Mouse (Mus musculus) lung, embryonic 16.5 days (tissue): ENCODE data around the gene 2300003K06Rik. TPM values are rescaled to one million over a fixed set of nuclear protein-coding genes. Genes with fewer than 3 reads are reported as not detected.
"Not testable (repeated sequence)": the region's sequence is repeated elsewhere in the genome, so short reads cannot be mapped to it uniquely, and the experiment has no call there.

ENCODE experiments used
- ATAC-seq: fragments of 200-750 bp; cut with Nextera tagmentation; 2 replicates; pipeline ENCODE4 v1.8.0; 2017; ENCODE audit warnings: low read depth, mild to moderate bottlenecking, moderate library complexity
- H3K27ac ChIP-seq: fragments of 300-500 bp; sonication (generic); 2 replicates; pipeline ENCODE4 v1.5.1; 2014; ENCODE audit warnings: mild to moderate bottlenecking, control low read depth, low read length
- H3K27me3 ChIP-seq: fragments of 300-500 bp; sonication (generic); 2 replicates; pipeline ENCODE4 v1.6.1; 2014; ENCODE audit warnings: low read depth, low read length, mixed read lengths; ENCODE audit not compliant: control insufficient read depth, insufficient read depth
- H3K36me3 ChIP-seq: fragments of 300-500 bp; sonication (generic); 2 replicates; pipeline ENCODE4 v1.6.1; 2014; ENCODE audit warnings: low read length; ENCODE audit not compliant: control insufficient read depth, insufficient read depth
- H3K4me1 ChIP-seq: fragments of 300-500 bp; sonication (generic); replicated peaks from 2 replicates; pipeline ENCODE4 v1.6.1; 2014; ENCODE audit warnings: low read length, mixed read lengths; ENCODE audit not compliant: control insufficient read depth, insufficient read depth
- H3K4me2 ChIP-seq: fragments of 300-500 bp; sonication (generic); 2 replicates; pipeline ENCODE4 v1.6.1; 2014; ENCODE audit warnings: low read depth, low read length, control low read depth
- H3K4me3 ChIP-seq: fragments of 300-500 bp; sonication (generic); 2 replicates; pipeline ENCODE4 v1.5.1; 2014; ENCODE audit warnings: mild to moderate bottlenecking, low read length, control low read depth
- H3K9ac ChIP-seq: fragments of 300-500 bp; sonication (generic); 2 replicates; pipeline ENCODE4 v1.6.1; 2014; ENCODE audit warnings: low read length, control low read depth
- H3K9me3 ChIP-seq: fragments of 300-500 bp; sonication (generic); 2 replicates; pipeline ENCODE4 v1.6.1; 2016; ENCODE audit warnings: low read length; ENCODE audit not compliant: control insufficient read depth
- WGBS: fragments of 180-500 bp; shearing (Covaris S2); extraction: QIAGEN DNeasy Blood & Tissue Kit; methylation state at CpG from one replicate; pipeline ENCODE4 v1.1.7; 2014; 5-methylcytosine and 5-hydroxymethylcytosine counted together
- polyA plus RNA-seq: library from polyadenylated mRNA; unstranded; fragments of >200 nt; fragmentation: Nextera tagmentation; extraction: Ambion mirVana; gene quantifications from 2 replicates; pipeline ENCODE4 v1.2.1, GENCODE M21; 2015

The 2300003K06Rik gene
- polyA plus RNA-seq, 1 experiment from 2014 or later: not detected

DNA sequence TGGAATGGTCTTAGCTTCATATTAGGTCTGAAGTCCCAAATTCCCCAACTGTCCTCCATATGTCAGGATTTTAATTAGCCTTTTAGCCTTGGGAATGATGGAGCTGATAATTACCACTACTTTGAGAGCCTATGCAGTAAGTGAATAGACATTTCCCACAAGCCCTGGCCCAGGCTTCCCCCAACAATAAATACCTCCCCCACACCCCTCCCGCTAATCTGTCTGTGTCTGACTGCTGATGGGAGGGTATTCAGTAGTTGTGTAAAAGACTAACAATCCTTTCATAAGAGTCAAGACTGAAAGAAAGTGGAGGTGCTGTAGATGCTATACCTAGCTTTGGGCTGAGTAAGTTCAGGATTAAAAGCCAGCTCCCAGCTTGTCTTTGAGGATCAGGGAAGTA, 4.3 kb upstream of the 2300003K06Rik start:
- Histone ChIP-seq H3K27me3 (no peaks in the 10 kb centered on the region), H3K4me1 (no peaks in the 10 kb centered on the region), H3K4me2 (no peak overlapping the region), H3K4me3 (no peak overlapping the region), H3K36me3 (no peaks in the 10 kb centered on the region), H3K27ac (no peak overlapping the region), H3K9me3 (no peaks in the 10 kb centered on the region), H3K9ac (no peak overlapping the region)
- ATAC-seq: no peak
- WGBS: 78% methylated on average over 1 of the region's 1 CpGs

DNA sequence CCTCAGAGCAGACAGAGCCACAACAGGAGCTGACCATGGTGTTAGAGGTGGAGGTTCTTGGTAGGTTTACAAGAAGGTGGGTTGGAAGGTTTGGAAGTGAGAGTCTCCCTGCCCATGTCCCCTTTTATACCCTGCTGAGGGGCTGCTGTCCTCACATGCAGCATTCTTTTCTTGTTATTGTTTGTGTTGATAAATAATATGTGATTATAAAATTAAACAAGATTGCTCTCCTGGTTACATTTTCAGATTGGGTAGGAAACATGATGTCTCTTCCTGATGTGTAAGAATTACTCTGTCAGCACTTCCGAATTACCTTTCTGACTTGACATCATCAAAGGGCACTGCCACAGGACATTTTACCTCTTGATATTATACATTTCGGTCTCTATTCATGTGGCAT, 22.3 kb downstream of the 2300003K06Rik start, which contains the start of gene Gm11564:
TSS of gene Gm11564 (minus strand) at position 101 of the 400 bp plus-strand sequence.
- H3K4me1 ChIP-seq, H3K4me3 ChIP-seq, H3K4me2 ChIP-seq, ATAC-seq, H3K36me3 ChIP-seq, H3K27ac ChIP-seq, H3K9ac ChIP-seq, H3K9me3 ChIP-seq, H3K27me3 ChIP-seq: not testable (repeated sequence)
- 81% methylated on average over 2 of the region's 2 CpGs for WGBS

DNA sequence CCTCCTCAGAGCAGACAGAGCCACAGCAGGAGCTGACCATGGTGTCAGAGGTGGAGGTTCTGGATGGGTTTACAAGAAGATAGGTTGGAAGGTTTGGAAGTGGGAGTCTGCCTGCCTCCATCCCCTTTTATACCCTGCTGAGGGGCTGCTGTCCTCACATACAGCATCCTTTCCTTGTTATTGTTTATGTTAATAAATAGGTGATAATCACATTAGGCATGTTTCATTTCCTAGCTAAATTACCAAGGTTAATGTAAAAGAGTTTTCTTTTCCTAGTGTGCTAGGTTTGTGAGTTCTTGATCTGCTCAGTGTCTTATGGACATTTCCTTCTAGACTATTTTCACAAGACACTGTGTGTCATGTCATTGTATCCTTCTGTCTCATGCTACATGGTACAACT, 28.1 kb downstream of the 2300003K06Rik start, which contains the start of gene Krtap4-13:
TSS of gene Krtap4-13 (minus strand) at position 101 of the 400 bp plus-strand sequence.
- not testable (repeated sequence) for H3K4me3 ChIP-seq, H3K9ac ChIP-seq, H3K27ac ChIP-seq, ATAC-seq, H3K36me3 ChIP-seq, H3K27me3 ChIP-seq, H3K9me3 ChIP-seq, H3K4me2 ChIP-seq, H3K4me1 ChIP-seq

DNA sequence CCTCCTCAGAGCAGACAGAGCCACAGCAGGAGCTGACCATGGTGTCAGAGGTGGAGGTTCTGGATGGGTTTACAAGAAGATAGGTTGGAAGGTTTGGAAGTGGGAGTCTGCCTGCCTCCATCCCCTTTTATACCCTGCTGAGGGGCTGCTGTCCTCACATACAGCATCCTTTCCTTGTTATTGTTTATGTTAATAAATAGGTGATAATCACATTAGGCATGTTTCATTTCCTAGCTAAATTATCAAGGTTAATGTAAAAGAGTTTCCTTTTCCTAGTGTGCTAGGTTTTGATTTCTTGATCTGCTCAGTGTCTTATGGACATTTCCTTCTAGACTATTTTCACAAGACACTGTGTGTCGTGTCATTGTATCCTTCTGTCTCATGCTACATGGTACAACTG, 33.5 kb downstream of the 2300003K06Rik start, which contains the start of gene Gm11554:
TSS of gene Gm11554 (minus strand) at position 101 of the 400 bp plus-strand sequence.
- H3K27ac ChIP-seq, H3K4me2 ChIP-seq, H3K9ac ChIP-seq, H3K27me3 ChIP-seq, ATAC-seq, H3K4me3 ChIP-seq, H3K4me1 ChIP-seq, H3K9me3 ChIP-seq, H3K36me3 ChIP-seq: not testable (repeated sequence)
- WGBS: no CpG with 5 or more reads among the region's 1 CpGs

DNA sequence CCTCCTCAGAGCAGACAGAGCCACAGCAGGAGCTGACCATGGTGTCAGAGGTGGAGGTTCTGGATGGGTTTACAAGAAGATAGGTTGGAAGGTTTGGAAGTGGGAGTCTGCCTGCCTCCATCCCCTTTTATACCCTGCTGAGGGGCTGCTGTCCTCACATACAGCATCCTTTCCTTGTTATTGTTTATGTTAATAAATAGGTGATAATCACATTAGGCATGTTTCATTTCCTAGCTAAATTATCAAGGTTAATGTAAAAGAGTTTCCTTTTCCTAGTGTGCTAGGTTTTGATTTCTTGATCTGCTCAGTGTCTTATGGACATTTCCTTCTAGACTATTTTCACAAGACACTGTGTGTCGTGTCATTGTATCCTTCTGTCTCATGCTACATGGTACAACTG, 39.0 kb downstream of the 2300003K06Rik start, which contains the start of gene Gm11569:
TSS of gene Gm11569 (minus strand) at position 101 of the 400 bp plus-strand sequence.
- not testable (repeated sequence) for H3K4me2 ChIP-seq, ATAC-seq, H3K9ac ChIP-seq, H3K36me3 ChIP-seq, H3K27ac ChIP-seq, H3K4me1 ChIP-seq, H3K27me3 ChIP-seq, H3K9me3 ChIP-seq, H3K4me3 ChIP-seq
- WGBS: no CpG with 5 or more reads among the region's 1 CpGs

DNA sequence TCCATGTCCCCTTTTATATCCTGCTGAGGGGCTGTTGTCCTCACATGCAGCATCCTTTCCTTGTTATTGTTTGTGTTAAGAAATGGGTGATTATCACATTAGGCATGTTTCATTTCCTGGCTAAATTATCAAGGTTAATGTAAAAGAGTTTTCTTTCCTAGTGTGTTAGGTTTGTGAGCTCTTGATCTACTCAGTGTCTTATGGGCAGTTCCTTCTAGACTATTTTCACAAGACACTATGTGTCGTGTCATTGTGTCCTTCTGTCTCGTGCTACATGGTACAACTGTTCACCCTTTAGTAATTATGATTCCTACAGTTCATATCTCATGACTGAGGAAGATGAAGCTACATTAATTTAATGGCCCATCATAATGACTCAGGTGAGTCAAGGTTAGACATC, 44.5 kb downstream of the 2300003K06Rik start, which contains the start of gene Gm11596:
TSS of gene Gm11596 (minus strand) at position 101 of the 400 bp plus-strand sequence.
- Histone ChIP-seq H3K36me3 (no peaks in the 10 kb centered on the region), H3K4me3 (no peak within 1 kb of the TSS), H3K4me2 (no peak within 1 kb of the TSS), H3K9ac (no peak within 1 kb of the TSS), H3K27ac (no peak within 1 kb of the TSS), H3K9me3 (no peaks in the 10 kb centered on the region), H3K4me1 (no peaks in the 10 kb centered on the region), H3K27me3 (no peaks in the 10 kb centered on the region)
- no peak for ATAC-seq
- 61% methylated on average over 2 of the region's 2 CpGs for WGBS

Other genes with a start within 250 kb of the 2300003K06Rik start
- not detected in 2 replicates for gene Krtap1-3, start 246.7 kb downstream of the 2300003K06Rik start, polyA plus RNA-seq
- not detected in 2 replicates for gene Krtap9-3, start 240.0 kb downstream of the 2300003K06Rik start, polyA plus RNA-seq
- not detected in 2 replicates for gene Gm11938, start 234.8 kb downstream of the 2300003K06Rik start, polyA plus RNA-seq
- not detected in 2 replicates for gene Gm11937, start 227.9 kb downstream of the 2300003K06Rik start, polyA plus RNA-seq
- gene Krtap2-4, start 223.2 kb downstream of the 2300003K06Rik start, polyA plus RNA-seq: not detected in 2 replicates
- not detected in 2 replicates for gene Gm11562, start 217.6 kb downstream of the 2300003K06Rik start, polyA plus RNA-seq
- not detected in 2 replicates for gene Krtap4-1, start 209.8 kb downstream of the 2300003K06Rik start, polyA plus RNA-seq
- gene Krtap4-2, start 203.0 kb downstream of the 2300003K06Rik start, polyA plus RNA-seq: not detected in 2 replicates
- not detected in 2 replicates for gene Krtap4-7, start 194.0 kb downstream of the 2300003K06Rik start, polyA plus RNA-seq
- gene Gm11555, start 187.8 kb downstream of the 2300003K06Rik start, polyA plus RNA-seq: not detected in 2 replicates
- not detected in 2 replicates for gene Gm11563, start 179.1 kb downstream of the 2300003K06Rik start, polyA plus RNA-seq
- gene Krtap4-6, start 172.1 kb downstream of the 2300003K06Rik start, polyA plus RNA-seq: not detected in 2 replicates
- not detected in 2 replicates for gene Gm14190, start 147.3 kb downstream of the 2300003K06Rik start, polyA plus RNA-seq
- not detected in 2 replicates for gene Gm14180, start 103.8 kb downstream of the 2300003K06Rik start, polyA plus RNA-seq
- gene Gm11595, start 65.2 kb downstream of the 2300003K06Rik start, polyA plus RNA-seq: not detected in 2 replicates
- not detected in 2 replicates for gene Krtap4-8, start 57.4 kb downstream of the 2300003K06Rik start, polyA plus RNA-seq
- not detected in 2 replicates for gene Krtap4-9, start 52.9 kb downstream of the 2300003K06Rik start, polyA plus RNA-seq
- not detected in 2 replicates for gene Gm11596, start 44.6 kb downstream of the 2300003K06Rik start, polyA plus RNA-seq
- gene Gm11569, start 39.1 kb downstream of the 2300003K06Rik start, polyA plus RNA-seq: not detected in 2 replicates
- gene Gm11554, start 33.6 kb downstream of the 2300003K06Rik start, polyA plus RNA-seq: not detected in 2 replicates
- gene Krtap4-13, start 28.2 kb downstream of the 2300003K06Rik start, polyA plus RNA-seq: not detected in 2 replicates
- not detected in 2 replicates for gene Gm11564, start 22.4 kb downstream of the 2300003K06Rik start, polyA plus RNA-seq
- not detected in 2 replicates for gene Krtap4-16, start 13.5 kb upstream of the 2300003K06Rik start, polyA plus RNA-seq
- gene Gm11568, start 19.9 kb upstream of the 2300003K06Rik start, polyA plus RNA-seq: not detected in 2 replicates
- gene Gm11559, start 26.4 kb upstream of the 2300003K06Rik start, polyA plus RNA-seq: not detected in 2 replicates
- gene Krtap9-1, start 35.3 kb upstream of the 2300003K06Rik start, polyA plus RNA-seq: not detected in 2 replicates
- gene Gm11567, start 41.1 kb upstream of the 2300003K06Rik start, polyA plus RNA-seq: not detected in 2 replicates
- not detected in 2 replicates for gene Krtap31-1, start 69.9 kb upstream of the 2300003K06Rik start, polyA plus RNA-seq
- not detected in 2 replicates for gene Gm11565, start 76.7 kb upstream of the 2300003K06Rik start, polyA plus RNA-seq
- not detected in 2 replicates for gene Krtap31-2, start 98.2 kb upstream of the 2300003K06Rik start, polyA plus RNA-seq
- not detected in 2 replicates for gene Krtap9-5, start 110.4 kb upstream of the 2300003K06Rik start, polyA plus RNA-seq
- gene Krtap29-1, start 141.0 kb upstream of the 2300003K06Rik start, polyA plus RNA-seq: not detected in 2 replicates
- not detected in 2 replicates for gene Krtap16-1, start 148.5 kb upstream of the 2300003K06Rik start, polyA plus RNA-seq
- gene Krtap17-1, start 155.9 kb upstream of the 2300003K06Rik start, polyA plus RNA-seq: 0.83 and 1.2 TPM in 2 replicates
- gene Krt33a, start 178.1 kb upstream of the 2300003K06Rik start, polyA plus RNA-seq: not detected in 2 replicates
- not detected in 2 replicates for gene Krt33b, start 191.8 kb upstream of the 2300003K06Rik start, polyA plus RNA-seq
- 0.21 and 0.44 TPM in 2 replicates for gene Krt34, start 203.5 kb upstream of the 2300003K06Rik start, polyA plus RNA-seq
- 0.10 and 0.21 TPM in 2 replicates for gene Krt31, start 212.5 kb upstream of the 2300003K06Rik start, polyA plus RNA-seq